Mouse (Mus musculus): ENCODE results near the gene Jdp2. TPM values are rescaled to one million over a fixed set of nuclear protein-coding genes. Genes with fewer than 3 reads are reported as not detected.

The Jdp2 gene
- total RNA-seq (2015): 15.6 and 18.1 TPM in 2 replicates
- total RNA-seq (2017): 33.3 and 38.9 TPM in 2 replicates

DNA sequence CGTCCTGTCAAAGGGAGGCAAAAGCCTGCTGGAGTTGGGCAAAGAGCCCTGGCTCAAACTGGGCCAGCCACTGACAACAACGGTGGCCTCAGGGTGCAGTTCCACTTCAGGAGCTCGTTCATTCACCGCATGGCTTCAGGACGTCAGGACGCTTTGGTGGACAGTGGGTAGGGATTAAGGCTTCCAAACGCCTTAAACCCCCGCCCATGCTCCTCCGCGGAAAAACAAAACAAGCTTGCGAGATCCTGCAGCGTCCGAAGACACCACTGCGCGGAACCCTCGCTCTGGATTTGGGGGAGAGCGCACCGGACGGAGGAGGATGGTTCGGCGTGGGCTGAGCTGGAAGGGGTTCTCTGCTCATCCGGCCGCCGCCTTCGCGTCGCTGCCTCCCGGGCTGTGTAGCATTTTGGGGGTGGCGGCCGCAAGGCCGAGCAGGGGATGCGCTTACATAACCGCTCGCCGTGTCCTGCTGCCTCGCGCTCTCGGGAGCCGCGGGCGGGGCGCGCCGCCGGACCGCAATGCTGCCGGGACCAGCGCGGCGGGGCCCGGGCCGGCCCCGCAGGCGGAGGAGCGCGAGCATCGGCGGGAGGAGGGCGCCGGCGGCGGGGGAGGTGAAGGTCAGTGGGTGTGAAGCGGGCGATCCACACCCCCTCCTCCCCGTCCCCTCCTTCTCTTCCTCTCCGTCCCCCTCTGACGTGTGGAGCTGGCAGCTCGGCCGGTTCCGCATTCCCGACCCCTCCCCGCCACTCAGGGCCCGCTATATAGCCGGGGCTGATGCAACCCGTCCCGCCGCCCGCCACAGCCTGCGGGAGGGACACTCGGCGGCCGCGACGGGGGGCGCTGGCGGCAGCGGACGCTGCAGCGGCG, at the start of gene Jdp2:
Gene Jdp2, plus strand, starts transcription at position 417 of the 867 bp plus-strand sequence.
- peak; percentile 85 for ATAC-seq (ENCODE audit: poor library complexity, severe bottlenecking)

DNA sequence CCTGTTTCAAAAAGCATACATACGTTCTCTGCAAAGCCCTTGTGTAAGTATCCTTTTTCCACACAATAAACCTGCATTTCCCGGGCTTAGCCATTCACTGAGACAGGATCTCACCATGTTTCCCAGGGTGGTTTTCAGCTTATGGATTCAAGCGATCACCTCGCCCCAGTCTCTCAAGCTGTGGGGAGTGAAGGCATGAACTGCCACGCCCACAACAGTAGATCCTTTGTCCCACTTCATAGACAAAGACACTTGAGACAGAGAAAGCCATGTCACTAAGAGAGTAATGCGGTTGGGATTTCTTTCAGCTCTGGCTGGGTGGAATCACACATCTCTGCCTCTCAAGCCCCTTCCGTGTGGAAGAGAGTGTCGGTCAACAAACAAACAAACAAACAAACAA, 49.2 kb upstream of the Jdp2 start:
- no peak for ATAC-seq (ENCODE audit: poor library complexity, severe bottlenecking)

- ATAC-seq (ENCODE audit: poor library complexity, severe bottlenecking): no peak
Observed at GRCm38 (mm10) chr12:85550435-85550834, 48.4 kb upstream of the Jdp2 start.

- ATAC-seq (ENCODE audit: poor library complexity, severe bottlenecking): 0 out of 2 replicates have a peak, but pooled peaks have one; percentile 18
Observed at GRCm38 (mm10) chr12:85559299-85559698, 39.5 kb upstream of the Jdp2 start.

DNA sequence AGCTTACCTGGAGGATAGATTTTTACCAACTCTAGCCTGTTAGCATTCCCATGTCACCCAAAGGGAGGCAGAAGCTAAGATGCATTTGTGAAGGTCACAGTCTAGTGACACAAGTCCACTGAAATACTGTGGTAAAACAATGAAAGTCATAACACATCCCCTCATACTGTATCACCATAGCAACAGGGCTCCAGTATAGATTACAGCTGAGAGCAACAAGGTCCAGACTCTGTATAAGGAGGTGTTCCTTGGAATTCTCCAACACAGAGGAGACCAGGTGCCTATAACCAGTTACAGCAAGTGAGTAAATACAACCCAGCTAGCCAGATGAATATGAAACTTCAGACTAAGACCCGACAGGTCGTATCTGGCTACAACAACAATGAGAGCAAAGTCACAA, 33.4 kb upstream of the Jdp2 start:
- ATAC-seq (ENCODE audit: poor library complexity, severe bottlenecking): no peak

GRCm38 (mm10) chr12:85568298-85568697, 30.5 kb upstream of the Jdp2 start:
- ATAC-seq (ENCODE audit: poor library complexity, severe bottlenecking): no peak

DNA sequence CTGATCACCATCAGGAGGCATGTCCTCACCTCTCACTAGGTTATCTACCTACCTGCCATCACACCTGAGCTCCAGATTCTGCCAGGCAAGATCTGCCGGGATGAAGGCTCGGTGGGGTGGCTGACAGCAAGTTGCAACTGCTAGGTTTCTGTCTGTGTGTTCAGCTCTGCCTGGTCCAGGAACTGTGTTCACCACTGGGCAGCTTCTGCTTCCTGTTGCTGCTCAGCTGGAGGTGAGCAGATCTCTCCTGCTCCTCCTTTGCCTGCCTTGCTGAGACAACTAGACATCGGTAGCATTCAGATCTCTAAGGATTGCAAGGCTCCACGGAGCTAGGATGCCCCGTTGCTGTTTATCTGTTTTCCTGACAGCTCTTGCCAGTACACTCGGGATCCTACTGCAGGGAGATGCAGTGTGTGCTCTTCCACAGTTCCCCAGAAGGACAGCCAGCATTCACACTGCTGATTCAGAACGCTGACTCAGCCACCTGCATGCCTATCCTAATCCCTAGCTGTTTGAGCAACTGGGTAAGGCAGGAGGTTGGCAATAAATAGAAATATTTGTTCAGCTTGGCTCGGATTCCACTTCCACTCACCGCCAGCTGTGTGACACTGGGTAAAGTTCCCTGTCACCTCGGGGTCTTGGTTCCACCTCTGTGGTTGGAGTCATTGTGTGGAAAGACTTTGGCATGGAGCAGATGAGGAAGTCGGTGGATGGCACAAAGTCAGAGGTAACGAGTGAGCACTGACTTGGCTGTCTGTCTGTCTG, 29.3 kb upstream of the Jdp2 start:
- peak; percentile 87 for ATAC-seq (ENCODE audit: poor library complexity, severe bottlenecking)

- no peak for ATAC-seq (ENCODE audit: poor library complexity, severe bottlenecking)
Observed at GRCm38 (mm10) chr12:85570158-85570540, 28.7 kb upstream of the Jdp2 start.

DNA sequence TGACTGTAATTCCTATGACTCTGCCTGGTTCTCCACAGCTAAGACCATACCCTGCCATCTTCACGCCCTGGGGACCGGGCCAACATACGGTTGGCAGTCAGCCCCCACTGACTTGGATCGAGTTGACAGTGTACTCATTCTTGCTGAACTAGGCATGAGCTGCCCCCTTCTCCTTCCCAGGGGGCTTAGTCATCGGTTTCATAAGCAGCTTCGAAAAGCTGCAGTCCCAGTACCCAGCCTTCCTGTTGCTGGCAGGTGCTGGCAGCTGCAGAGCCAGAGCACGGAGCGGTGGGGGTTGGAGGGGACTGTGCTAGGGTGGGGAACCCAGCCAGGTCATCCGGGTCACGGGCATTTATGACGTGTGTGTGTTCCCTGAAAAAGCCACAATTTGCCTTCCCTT, 27.5 kb upstream of the Jdp2 start:
- ATAC-seq (ENCODE audit: poor library complexity, severe bottlenecking): no peak

- no peak for ATAC-seq (ENCODE audit: poor library complexity, severe bottlenecking)
Observed at GRCm38 (mm10) chr12:85572047-85572475, 26.8 kb upstream of the Jdp2 start.

GRCm38 (mm10) chr12:85574806-85575495, 23.9 kb upstream of the Jdp2 start:
- ATAC-seq (ENCODE audit: poor library complexity, severe bottlenecking): peak; percentile 58

GRCm38 (mm10) chr12:85575496-85575840, 23.4 kb upstream of the Jdp2 start:
- peak; percentile 73 for ATAC-seq (ENCODE audit: poor library complexity, severe bottlenecking)

DNA sequence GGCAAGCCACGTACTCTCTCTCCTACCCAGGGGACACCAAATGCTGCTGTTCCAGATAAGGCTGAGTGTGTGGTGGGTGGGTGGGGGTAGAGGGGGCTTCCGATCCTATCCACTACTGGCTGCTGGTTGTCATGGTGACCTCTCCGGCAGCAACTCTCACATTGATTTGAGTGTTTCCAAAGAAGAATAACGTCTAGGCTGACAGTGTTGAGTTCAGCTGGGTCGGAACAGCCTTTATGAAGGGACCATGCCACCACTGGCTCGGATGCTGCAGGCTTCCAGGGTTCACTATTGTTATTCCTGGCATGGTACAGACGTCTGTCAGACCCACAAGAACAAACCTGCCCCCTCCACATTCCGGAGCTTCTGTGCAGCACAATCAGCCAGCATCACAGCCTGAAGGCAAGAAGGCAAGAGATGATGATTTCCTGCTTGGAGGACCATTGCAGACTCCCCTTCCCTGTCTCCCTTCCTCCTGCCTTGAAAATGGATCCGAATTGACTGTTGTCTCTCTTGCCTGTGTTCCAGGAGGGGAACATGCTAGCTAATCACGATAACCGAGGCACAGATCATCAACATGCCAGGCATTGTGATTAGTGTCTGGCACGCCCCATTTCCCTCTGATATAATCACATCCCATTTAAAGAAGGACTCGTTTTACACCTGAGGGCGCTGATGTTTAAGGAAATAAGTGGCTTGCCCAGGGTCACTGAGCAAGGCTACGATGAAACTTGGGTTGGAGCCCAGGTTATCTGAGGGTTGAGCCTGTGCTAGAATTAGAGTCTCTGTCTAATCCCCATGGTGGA, 17.4 kb upstream of the Jdp2 start:
- ATAC-seq (ENCODE audit: poor library complexity, severe bottlenecking): no peak

DNA sequence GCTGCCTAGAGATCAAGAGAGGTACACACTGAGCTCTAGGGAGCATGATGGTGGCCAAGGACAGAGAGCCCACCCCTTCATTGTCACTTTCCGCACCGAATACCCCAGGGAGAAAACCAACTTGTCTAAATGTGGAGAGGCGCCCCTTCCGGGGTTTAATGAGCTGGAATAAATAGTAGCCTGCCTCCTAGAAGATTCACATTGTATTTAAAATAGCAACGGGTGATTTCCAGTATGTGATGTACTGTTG, 16.8 kb upstream of the Jdp2 start:
- ATAC-seq (ENCODE audit: poor library complexity, severe bottlenecking): no peak

GRCm38 (mm10) chr12:85585761-85586258, 13.0 kb upstream of the Jdp2 start:
- ATAC-seq (ENCODE audit: poor library complexity, severe bottlenecking): no peak

DNA sequence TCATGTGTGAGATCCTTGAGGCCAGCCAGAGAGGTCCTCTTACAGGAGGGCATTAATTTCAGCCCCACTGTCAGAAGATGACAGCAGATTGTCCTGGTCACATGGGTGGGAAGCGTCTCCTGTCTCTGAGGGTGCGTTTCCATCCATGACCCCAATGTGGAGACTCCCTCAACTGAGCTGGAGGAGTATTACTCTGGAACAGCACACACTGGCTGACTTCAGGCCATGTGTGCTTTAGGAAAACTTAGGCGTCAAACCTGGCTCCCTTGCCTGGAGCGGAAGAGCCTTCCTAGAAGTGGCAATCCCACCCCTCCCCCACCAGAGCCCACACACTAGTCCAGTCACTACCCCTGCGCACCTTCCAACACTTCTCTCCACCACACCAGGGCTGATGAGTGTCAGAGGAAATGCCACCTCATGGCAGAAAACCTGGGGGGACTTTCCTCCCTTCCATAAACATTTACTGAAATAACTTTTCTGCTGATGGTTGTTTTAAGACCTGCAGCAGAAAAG, 8.9 kb upstream of the Jdp2 start:
- no peak for ATAC-seq (ENCODE audit: poor library complexity, severe bottlenecking)

GRCm38 (mm10) chr12:85592943-85593342, 5.9 kb upstream of the Jdp2 start:
- ATAC-seq (ENCODE audit: poor library complexity, severe bottlenecking): peak; percentile 77

- ATAC-seq (ENCODE audit: poor library complexity, severe bottlenecking): no peak
Observed at GRCm38 (mm10) chr12:85594390-85594789, 4.4 kb upstream of the Jdp2 start.

DNA sequence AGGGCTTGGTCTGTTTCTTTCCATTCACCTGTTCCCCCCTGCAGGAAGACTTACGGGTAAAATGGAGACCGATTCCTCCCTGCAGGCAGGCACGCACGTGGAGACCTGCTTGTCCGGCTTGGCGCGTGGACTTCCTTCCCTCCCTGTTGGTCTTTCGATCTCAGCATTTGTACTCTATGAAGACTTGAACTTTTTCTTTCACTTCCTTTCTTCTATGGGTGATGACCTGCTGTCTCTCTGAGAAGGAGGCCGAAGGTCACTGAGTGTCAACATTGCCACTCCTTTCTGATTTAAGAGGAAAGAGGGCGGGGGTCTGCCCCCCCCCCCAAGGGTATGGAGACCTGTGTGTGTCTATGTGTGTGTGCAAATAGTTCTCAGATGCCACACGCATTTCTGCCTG, 774 bp upstream of the Jdp2 start:
- ATAC-seq (ENCODE audit: poor library complexity, severe bottlenecking): peak; percentile 26

GRCm38 (mm10) chr12:85599478-85600152, 788 bp downstream of the Jdp2 start:
- peak; percentile 25 for ATAC-seq (ENCODE audit: poor library complexity, severe bottlenecking)

Measured in megakaryocyte, adult 5-6 weeks (primary cell).